Mouse (Mus musculus) thymus, adult 18-20 months (tissue): ENCODE measurements around the gene Ptch1.
A peak's percentile ranks its signal among the peaks of the same experiment; 100 is the strongest.

ENCODE experiments used
- DNase-seq, 2 experiments: peaks; one replicate each; pipeline ENCODE4 v3.0.0; 2022; ENCODE audit warnings: mixed read lengths in 2 of 2

Ptch1 gene

DNA sequence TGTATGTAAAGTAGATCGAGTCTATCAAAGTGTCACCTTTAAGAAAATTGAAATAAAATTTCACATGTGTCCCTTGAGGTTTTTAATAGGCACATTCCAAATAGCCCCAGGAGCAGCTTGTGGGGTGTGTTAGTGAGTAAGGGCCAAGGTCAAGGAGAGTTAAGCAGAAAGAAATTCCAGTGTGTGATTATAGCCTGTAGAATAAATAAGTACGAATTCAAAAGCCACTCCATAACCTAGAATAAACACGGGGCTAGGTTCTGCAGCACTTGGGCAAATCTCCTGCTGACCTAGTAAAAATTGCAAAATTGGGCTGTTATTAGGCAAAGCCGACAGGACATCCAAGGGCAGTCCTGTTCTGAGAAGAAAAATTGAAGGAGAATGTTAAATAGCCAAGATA, 38.4 kb downstream of the Ptch1 start:
- no peak for DNase-seq

DNA sequence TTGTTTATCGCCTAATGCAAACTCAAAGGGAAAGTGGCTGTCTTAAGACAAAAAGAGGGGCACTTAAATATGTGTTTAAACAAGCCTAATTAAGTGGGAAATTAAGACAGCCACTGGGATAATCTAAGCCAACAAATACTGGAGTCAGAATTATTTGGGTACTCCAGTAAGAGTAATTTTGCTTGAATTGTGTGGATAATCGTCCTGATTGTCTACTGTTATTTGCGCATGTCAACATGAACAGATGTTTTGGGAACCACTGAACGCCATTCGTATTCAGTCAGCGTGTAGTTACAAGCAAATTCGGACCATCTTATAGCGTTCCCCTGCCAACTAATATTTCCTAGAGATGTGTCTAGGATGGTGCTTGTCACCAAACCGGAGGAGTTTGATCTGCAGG, 42.5 kb downstream of the Ptch1 start:
- DNase-seq, result no peak

GRCm38 (mm10) chr13:63530371-63530764, 43.0 kb downstream of the Ptch1 start:
- DNase-seq, result no peak

GRCm38 (mm10) chr13:63529602-63530370, 43.6 kb downstream of the Ptch1 start:
- no peak for DNase-seq

DNA sequence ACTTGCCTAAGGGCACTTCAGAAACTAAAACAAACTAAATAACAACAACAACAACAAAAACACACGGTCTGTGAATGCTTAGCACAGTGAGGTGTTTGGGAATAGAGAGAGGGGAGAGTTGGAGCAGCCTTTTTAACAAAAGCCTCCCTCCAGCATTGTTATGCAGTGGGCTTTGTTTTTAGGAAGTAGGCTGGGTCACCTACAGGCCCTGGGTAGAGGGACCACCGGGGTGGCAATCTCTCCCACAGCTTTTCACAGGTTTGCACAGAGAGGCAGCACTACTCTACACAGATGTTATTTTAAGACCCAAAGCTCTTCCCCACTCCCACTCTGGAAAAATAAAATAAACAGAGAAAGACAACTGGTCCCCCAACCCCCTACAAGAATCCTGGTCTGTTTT, 44.5 kb downstream of the Ptch1 start:
- no peak for DNase-seq

GRCm38 (mm10) chr13:63528164-63528675, 45.2 kb downstream of the Ptch1 start:
- peak; percentile 85 to 89 for DNase-seq

GRCm38 (mm10) chr13:63525571-63526197, 47.7 kb downstream of the Ptch1 start:
- no peak for DNase-seq

GRCm38 (mm10) chr13:63524608-63525570, 48.5 kb downstream of the Ptch1 start:
- no peak for DNase-seq

GRCm38 (mm10) chr13:63524061-63524460, 49.3 kb downstream of the Ptch1 start:
- DNase-seq, result no peak

DNA sequence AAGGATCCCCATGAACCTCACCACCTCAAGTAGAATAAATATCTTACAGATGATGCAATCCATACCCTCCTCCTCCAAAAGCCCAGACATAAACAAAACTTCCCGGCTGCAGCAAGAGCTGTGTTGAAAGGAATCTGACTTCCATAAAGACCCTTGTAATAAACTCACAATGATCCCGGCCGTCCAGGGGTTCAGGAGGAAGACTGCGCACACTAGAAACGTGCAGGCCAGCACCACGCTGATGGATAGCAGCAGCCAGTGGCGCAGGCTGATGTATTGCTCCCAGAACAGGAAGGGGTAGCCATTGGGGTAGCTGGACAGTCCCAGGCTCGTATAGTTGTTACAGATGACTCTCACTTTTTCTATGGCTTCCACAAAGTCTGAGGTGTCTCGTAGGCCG, 50.6 kb downstream of the Ptch1 start:
- DNase-seq, result no peak

DNA sequence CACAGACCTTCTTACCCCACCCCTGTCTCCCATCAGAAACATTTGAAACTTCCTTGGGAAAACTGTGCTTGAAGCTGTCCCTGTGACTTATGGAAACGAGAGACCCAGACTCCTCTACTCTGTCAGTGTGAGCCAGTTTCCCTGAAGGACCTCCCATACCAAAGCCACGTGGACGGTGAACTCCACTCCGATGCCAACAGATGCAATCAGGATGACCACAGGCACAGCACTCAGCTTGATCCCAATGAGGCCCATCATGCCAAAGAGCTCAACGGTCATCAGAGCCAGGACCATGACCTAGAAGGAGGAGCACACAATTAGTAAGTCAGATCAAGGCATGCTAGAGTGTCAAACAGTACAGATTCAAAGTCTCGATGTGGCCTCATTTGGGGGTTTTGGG, 53.3 kb downstream of the Ptch1 start:
- DNase-seq, result no peak

- DNase-seq, result no peak
Observed at GRCm38 (mm10) chr13:63516535-63516934, 56.9 kb downstream of the Ptch1 start.

DNA sequence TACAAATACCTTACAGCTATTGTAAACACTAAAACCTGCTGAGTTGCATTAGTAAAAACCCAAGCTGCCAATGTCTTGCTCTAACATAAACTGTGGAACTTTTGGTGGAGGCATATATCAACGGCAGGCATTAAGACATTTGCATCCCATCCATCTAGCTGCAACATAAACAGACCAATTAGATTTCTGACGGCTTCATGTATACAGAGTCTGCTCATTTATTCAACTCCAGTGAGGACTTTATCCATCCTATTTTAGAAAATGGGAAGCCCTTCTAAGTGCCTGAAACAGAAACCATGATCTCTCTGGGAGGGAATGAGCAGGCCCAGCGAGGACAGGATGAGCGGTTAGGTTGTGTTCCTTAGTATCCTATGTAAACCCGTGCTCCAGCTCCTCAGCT, 57.9 kb downstream of the Ptch1 start:
- no peak for DNase-seq

- no peak for DNase-seq
Observed at GRCm38 (mm10) chr13:63514931-63515360, 58.5 kb downstream of the Ptch1 start.

DNA sequence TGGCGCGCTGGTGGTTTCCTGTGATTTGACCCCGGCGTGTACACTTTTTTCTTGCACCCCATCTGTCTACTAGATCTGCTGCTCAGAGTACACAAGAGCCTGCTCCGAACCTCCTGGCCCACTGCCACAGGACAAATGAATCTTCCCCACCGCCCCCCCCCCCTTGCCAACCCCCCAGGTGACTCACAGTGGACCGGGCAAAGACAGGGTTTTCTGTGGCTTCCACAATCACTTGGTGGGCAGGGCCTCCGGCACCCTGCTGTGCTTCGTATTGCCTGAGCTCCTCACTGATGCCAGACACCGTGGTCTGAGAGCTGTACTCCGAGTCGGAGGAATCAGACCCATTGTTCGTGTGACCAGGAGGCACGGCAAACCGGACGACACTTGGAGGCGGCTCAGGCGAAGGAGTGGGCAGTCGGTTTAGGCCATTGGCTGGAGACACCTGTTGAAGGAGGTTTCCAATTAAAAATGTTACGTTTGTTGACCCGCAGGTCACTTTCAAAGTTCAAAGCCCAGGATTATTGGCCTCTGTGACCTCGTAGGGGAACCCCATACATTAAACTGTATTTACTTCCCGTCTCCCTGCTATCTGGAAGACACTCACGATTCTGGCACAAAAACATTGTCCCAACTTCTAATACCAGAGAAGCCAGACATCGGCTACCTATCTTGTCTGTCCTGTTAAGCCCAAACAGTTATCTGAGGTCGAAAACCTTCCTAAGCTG, 59.9 kb downstream of the Ptch1 start:
- no peak for DNase-seq

- DNase-seq, result no peak
Observed at GRCm38 (mm10) chr13:63512411-63512810, 61.0 kb downstream of the Ptch1 start.

DNA sequence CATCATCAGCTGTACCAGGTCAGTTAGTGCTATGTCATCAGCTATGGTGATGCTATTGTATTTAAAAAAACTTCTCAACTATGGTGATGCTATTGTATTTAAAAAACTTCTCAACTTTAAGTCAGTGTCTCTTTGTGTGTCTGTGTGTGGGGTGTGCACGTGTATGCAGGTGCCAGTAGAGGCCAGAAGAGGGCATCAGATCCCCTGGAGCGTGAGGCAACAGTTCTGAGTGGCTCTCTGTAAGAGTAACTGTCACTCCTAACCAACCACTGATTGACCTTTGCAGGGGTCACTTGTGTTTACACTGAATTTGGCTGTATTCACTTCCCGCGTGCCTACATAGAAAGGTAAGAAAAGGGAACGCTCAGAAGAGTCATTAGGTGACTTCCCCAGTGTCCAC, 65.6 kb downstream of the Ptch1 start:
- no peak for DNase-seq

- DNase-seq, result no peak
Observed at GRCm38 (mm10) chr13:63507001-63507556, 66.3 kb downstream of the Ptch1 start.

DNA sequence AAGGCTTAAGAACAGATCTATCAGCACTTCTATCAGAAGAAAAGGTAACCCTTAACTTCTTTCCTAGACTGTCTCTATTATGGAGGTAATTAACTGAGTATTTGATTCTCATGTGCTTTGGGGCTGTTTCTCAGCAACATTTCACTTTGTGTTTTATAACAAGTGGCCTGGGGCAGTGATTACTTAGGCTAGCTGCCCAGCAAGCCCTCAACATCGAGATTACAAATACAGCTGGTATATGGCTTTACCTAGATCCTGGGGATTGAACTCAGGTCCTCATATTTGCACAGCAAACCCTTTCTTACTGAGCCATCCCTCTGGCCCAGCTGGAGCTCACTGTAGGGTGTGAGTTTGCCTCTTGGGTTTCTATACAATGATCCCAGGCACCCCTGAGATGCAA, 67.0 kb downstream of the Ptch1 start:
- DNase-seq, result no peak

GRCm38 (mm10) chr13:63502391-63502790, 71.0 kb downstream of the Ptch1 start:
- no peak for DNase-seq

DNA sequence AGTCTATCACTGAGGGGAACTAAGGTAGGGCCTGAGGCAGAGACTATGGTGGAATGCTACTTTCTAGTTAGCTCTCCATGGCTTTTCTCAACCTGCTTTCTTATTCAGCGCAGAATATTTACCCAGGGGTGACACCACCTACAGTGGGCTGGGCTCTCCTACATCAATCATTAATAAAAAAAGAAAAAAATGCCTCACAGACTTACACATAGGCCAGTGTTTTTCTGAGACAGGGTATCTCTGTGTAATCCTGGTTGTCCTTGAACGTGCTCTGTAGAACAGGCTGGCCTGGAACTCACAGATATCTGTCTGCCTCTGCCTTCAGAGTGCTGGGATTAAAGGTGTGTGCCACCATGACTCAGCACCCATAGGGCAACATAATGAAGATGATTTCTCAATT, 73.9 kb downstream of the Ptch1 start:
- no peak for DNase-seq
